Mouse (Mus musculus) fat pad, adult 2 months (tissue): ENCODE results near the gene Nfkbil1.
A peak's percentile ranks its signal among the peaks of the same experiment; 100 is the strongest.

Experiments
- DNase-seq: peaks from one replicate; pipeline ENCODE4 v3.0.0-alpha.2; 2011; ENCODE audit warnings: low read depth, low spot score; ENCODE audit errors: extremely low read depth

The Nfkbil1 gene

DNA sequence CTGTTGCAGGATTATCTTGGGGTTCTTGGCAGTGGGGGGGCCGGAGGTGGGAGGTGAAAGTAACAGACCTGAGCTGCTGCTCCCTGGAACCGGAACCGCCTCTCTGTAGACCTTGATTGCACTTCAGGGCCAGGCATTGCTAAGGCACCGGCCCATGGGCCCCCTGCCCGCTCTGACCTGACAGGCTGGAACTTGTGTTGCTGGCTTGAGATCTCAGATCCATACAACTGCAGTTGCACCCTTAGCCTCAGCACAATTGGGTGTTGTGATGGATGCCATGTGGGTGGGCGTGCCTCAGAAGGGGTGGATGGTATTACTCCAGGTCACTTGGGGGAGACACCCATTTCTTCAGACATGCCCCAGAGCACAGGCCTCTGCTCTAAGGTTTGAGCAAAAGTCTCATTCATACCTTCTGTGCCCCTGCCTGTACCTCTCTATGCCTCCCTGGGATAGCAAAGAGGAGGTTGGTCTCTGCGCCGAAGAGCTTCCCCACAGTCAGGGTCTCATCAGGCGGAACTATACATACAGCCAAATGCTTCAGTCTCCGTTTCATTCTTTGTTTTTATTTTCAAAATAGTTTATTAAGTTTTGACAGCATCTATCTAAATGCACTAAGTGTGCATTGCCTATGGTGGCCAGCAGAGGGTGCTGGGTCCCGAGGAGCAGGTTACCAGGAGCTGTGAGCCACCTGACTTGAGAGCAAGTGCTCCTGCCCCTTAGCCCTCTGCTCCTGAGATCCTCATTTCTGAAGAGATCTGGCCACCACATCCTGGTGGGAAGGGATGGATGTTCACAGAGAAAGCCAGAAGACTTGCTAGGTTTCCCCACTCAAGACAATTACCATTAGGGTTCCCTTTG, 18.9 kb upstream of the Nfkbil1 start:
- no peak for DNase-seq

DNA sequence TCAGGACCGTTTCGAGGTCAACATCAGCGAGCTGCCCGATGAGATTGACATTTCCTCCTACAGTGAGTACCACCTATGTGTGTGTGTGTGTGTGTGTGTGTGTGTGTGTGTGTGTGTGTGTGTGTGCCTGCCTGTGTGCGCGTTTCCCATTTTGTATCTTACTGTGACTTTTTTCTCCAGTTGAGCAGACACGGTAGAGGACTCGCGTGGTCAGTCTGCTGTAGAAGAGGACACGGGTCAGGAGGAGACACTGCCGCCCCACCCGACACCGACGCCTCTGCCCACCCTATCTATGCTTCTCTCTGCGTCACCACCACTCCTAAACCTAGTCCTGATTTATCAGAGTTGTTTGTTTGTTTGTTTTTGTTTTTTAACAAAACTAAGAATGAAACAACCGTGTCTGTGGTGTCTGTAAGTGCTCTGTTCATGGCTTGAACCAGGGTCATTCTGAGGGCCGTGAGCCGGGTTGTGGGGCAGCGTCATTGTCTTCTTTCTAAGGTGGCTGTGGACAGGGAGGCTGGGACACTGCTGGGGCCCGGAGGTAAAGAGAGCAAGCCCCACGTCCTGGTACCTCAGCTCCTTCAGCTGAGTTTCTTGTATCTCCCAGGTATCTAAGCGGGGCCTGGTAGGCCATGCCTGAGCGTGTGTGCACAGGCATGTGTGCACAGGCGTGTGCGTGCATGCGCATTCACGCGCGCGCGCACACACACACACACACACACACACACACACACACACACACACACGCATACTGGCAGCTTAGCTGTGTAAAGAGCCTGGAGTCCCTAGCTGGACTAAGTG, 17.9 kb upstream of the Nfkbil1 start:
- no peak for DNase-seq

DNA sequence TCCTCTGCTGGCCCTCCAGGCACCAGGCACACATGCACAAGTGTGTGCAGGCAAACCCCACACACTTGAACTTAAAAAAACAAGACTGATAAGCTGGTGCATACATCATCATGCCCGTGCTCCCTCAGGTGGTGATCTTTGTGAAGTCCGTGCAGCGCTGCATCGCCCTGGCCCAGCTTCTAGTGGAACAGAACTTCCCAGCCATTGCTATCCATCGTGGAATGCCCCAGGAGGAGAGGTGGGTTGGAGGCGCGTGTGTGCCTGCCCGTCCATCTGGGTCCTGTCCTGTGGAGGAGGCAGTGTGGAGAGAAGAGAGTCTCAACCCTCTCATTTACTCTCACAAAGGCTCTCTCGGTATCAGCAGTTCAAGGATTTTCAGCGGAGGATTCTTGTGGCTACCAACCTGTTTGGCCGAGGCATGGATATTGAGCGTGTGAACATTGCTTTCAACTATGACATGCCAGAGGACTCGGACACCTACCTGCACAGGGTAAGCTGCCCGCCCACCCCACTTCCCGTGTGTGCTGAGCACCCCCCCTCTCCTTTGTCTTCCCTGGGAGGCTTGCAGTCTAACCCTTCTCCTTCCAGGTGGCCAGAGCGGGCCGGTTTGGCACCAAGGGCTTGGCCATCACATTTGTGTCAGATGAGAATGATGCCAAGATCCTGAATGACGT, 17.2 kb upstream of the Nfkbil1 start:
- DNase-seq, result no peak

DNA sequence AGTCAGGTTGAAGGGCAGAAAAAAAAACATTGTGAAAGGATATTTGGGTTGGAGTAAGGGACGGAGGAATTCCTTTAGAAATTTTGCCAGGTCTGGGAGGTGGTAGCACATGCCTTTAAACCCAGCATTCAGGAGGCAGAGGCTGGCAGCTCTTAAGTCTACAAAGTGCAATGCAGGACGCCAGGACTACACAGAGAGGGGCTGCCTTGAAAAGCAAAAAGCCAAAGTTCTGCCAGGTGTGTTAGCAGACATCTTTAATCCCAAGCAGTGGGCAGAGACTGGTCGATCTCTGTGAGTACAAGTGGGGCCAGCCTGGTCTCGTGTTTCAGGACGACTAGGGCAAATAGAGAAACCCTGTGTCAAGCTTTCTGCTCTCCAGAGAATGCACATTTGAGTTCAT, 16.4 kb upstream of the Nfkbil1 start:
- no peak for DNase-seq

DNA sequence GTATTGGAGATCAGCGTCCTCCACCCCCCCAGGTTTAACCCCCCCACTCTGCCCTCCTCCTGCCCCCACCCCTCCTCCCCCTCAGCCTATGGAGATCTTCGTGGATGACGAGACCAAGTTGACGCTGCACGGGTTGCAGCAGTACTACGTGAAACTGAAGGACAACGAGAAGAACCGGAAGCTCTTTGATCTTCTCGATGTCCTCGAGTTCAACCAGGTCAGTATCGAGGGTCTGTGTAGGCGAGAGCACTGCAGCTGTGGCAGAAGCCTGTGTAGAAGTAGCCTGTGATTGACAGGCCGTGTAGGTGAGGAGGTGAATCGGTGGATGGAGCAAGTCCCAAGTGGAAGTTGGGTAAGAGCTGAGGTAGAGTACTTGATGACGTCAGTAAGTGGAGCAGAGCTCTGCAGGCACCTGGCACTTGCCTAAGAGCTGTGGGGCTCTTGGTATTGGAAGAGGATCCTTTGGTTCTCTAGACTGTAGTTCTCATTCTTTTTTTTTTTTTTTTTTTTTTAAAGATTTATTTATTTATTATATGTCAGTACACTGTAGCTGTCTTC, 15.6 kb upstream of the Nfkbil1 start:
- DNase-seq, result peak; percentile 51

DNA sequence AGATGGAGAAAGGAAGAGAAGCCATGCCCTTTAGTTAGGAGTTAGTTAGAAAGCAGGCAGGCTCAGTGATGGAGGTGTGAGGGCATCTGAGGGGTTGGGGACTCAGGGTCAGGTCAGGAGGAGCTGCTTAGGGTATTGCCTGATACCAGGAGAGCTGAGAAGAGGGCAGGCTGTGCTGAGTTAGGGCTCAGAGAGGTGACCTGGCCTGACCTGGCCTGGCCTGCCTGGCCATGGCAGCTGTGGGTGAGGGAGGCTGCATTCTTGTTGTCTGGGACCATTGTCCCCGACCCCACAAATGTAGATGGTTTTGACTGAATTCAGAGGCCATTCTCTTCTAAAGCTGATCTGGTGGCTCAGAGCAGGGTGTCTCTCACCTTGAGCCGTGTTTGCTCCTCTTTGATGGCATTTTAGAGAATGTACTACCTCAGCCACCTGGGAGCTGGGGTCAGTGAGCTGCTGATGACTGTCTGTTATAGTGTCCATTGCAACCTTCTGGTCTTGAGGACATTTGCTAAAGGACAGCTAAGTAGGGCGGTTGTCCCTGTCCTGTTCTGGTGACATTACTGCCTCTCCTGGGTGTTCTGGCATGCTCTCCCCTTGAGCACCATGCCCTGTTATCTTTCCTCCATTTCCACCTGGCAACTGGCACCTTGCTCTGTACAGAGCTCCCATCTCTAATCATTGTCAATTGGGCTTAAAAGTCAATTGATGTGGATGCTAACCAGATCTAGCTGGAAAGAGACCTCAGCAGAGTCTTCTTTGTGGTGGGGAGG, 14.9 kb upstream of the Nfkbil1 start:
- no peak for DNase-seq

DNA sequence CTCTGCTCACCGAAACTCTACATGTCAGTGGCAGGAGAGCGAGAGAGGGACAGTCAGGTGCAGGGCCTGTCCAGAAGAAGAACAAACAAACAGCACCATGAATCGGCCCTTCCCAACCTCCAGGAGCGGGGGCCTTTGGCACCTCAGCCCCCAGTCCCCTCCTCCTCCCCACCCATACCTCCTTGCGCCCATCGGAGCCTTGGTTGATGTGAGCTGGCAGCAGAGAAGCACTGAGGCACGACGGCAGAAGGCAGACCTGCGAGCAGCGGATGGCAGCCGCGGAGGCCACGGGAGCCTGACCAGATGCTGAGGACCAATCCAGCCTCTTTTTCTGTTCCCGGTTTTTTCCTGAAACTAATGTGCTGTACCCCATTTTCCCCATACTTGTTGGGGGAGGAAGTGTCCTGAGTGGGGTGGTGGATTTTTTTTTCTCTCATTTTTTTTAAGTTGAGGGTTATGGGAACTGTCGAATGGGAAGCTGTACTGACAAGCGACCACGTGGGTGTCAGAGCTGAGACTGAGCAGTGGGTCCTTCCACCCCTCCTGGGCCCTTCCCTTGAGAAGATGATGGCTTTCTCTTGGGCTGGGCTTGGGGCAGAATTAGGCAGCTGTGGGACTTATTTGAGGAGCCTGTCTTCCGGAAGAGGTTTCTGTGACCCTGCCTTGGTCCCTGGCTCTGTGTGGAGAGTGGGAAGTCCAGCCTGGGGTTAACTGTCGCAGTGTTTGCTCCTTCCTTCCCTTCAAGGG, 14.0 kb upstream of the Nfkbil1 start:
- no peak for DNase-seq

DNA sequence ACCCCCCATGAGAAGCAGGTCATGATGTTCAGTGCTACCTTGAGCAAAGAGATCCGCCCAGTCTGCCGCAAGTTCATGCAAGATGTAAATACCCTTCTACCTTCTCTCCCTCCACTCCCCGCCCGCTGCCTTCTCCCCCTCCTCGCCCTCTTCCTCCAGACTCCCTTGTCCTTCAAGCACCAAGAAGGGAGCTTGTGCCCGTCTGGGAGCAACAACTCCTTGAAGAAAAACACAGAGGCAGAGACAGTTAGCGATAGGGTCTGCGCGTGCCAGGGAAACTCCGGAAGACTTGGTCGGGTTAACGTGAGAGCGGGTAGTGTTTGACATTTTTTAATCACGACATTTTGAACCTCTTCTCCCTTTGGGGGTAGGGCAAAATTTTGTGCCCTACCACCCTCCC, 13.4 kb upstream of the Nfkbil1 start:
- DNase-seq, result no peak

DNA sequence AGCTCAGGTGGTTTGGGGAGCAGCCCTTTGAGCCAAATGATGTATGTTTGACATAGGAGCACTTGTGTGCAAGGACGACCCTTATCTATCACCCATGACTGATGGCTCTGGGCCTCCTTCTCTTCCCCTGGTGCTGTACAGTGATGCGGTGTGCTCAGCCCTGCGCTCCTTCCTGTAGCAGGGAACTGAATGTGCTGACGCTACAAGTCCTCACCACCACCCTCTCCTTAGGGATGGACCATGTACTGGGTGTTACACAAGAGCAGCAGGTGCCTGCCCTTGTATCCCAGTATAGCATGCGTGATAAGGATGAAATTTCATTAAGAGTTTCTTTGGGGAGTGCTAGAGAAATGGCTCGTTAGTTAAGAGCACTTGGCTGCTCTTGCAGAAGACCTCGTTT, 11.6 kb upstream of the Nfkbil1 start:
- no peak for DNase-seq

DNA sequence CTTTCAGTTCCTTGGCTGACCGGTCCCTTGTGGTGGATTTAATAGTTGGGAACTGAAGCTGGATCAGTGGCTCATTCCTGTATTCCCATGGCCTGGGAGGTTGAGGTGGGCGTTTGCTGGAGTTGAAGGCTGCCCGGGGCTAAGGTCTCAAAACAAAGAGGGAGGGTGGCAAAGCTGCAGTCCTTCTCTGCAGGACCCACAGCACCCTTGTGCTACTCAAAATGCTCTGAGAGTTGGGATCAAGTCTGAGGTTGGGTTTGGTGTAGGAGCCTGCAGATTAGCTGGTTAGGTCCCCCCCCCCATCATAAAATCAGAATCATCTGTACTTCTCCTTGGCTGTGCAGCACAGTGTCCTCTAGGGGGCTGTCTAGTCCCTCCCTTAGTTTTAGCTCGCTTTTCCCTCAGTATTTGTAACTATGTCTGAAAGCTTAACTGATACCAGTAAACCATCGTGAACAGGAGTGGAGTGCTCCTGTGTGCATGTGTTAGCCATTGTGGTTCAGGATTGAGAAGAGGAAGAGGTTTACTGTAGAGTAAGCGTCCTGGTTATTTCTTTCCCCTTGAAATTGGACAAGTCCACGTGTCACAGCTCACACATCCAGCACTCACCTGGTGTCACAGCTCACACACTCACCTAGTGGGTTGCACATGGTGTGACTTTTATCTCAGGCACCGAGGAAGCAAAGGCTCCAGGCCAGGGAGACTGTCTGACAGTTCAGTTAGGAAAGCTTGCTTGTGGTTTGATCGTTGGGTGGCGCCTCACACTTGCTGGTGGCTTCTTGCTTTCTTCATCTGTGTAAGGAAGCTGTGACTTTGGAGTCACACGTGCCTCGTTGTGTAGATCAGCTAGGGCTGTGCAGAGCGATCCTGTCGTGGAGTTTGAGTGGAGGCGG, 10.4 kb upstream of the Nfkbil1 start:
- no peak for DNase-seq

DNA sequence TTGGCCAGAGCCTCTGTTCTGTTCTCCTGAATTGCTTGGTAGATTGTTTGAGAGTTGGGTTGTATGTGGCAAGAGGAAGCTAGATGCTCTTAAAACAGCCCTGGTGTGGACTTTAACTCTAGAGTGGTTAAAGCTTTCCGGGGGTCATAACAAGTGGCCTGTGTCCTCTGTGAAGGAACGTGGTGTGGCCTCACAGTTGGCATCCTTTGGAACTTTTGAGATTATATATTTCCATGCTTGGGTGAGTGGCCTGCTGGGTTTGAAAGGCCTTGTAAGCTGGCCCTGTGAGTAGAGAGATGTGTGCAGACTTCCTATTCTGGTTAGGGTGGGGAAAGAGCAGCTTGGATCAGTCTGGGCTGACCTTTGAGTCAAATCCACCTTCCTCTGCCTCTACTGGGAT, 9.4 kb upstream of the Nfkbil1 start:
- DNase-seq, result no peak

DNA sequence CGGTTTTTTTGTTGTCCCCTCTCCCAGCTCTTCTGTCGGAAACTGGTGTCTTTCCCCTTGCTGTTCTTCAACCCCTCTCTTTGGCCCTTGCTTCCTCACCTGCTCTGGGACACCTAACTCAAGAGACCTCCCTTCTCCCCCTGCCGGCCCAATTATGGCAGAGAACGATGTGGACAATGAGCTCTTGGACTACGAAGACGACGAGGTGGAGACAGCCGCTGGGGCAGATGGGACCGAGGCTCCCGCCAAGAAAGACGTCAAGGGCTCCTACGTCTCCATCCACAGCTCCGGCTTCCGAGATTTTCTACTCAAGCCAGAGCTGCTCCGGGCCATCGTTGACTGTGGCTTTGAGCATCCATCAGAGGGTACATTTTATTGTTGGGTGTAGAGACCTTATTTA, 7.5 kb upstream of the Nfkbil1 start:
- DNase-seq, result no peak

DNA sequence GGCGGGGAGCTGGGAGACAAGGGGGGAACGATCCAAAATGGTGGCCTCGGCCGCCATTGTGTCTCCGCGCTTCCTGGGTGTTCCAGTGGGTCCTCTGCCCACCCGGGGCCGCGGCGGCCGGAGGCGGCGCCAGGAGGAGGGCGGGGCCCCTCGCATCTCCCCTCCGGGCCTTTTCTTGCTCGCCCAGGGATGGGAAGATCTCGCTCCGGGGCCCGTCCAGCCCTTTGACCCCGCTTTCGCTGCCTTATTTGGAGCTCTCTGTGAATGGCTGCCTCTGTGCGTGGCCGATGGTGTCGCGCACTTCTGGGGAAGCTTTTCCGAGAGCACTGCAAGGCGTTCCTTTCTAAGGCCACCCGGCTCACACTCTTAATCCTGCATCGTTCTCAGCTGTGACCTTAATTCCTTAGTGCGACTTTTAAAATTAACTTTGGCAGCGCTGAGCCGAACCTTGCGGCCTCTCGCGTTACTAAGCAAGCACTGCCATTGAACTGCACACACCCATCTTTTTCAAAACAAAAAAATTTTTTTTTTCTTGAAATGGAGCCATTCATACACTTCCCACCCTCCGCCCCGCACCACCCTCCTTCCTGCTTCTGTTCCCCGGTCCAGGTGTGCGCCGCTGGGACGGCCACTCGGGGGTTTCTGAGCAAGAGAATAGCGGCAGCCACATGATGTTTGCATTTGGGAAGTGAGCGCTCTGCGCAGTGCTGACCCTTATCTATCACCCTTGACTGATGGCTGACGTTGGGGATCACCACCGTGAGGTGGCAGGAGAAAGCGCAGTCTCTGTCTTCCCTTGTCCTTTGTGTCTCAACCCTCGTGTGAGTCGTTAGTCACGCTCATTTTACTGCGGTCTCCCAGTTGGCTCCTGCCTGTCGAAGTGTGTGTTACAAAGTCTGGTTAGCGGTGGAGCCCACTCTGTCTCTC, 6.7 kb upstream of the Nfkbil1 start:
- no peak for DNase-seq

DNA sequence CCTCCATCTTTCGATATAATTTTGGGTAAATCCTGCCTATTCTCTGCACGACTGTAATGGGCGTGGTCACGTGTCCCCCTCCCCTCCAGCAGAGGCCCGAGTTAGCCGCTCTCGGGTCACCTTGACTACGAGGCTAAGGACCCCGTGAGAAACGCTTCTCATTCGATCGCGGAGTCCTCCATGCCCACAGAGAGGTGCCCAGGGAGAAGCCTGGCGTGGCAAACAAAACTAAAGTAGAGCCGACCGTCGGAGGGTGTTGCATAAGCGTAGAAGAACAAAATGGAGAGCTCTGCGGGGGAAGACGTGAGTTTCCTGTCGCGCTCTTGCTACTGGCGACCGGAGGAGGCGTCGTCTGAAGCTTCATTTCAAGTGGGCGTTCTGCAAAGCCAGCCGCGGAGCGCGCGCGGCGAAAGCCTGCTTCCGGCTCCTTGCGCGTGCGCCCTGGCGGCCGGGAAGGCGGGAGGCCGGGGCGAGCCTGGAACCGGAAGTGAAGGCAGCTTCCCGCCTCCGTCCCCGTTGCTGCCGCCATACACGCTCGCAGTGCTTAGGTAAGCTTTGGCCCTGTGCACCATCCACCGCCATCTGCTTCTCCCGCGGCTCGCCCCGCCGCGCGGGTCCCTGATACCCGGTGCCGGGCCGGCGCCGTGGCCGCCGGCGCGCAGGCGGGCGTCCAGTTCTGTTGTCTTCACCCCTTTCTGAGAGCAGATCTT, 5.9 kb upstream of the Nfkbil1 start, which contains the start of gene Ddx39b:
Ddx39b (plus strand) TSS at position 442 of the 710 bp plus-strand sequence.
- DNase-seq, result peak; percentile 56

DNA sequence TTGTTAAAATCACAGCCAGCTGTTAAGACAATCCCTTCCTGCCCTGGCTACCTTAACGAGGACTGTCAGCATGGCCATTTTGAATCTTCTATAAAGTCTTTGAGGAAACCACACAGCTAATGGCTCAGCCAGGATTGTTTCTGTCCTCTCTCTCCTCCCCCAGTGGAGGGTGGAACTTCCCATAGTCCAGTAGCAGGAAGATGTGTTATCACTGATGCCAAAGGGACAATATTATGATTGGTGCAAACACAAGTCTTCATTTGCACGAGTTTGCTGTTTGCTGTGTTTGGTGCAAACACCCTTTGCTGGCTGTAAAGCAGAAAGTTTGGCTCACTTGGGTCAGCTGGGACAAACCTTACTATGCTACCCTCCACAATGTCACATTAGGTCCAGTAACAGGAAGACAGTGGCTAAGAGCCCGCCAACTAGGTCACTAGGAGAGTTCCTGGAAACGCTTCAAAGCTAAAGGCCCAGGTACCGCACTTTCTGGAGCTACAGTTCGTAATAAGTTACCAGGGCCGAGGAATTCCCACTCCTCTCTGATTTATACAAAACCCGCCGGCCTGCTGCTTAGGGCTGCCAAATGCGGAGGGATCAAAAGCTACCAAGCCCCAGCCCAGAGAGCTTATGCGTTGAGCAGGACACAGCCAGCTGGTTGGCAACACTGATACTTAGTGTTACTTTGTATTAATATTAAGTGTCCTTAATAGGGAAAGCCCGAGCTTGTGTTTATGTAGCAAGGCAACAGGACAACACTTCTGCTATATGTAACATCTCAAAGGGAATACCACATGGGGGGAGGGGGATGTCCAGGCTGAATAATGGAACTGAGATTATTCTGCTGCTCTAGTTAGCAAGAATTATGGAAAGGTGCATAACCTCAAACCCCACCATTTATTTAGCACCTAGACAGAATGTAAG, 5.1 kb upstream of the Nfkbil1 start:
- DNase-seq, result no peak

DNA sequence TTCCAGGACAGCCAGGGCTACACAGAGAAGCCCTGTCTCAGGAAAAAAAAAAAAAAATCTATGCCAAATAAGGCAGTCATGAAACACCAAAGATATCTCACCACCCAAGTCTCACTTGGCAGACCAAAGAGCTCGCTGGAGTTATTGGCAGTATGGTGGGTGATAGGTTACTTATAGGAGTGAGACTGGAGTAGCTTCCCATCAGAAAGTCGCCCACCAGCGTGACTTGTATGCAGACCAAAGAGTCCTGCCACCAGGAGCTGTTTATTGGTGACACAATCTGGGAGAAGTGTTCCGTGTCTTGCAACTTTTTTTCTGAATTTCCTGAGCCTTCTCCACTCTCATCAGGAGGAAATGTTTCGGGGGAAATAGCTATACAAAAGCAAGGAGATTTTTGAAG, 4.1 kb upstream of the Nfkbil1 start:
- DNase-seq, result no peak
